Mouse (Mus musculus) CH12.LX (cell line): ENCODE measurements at regions not wholly inside any gene's neighbourhood (a gene's known extent, or its start where the extent isn't known, plus 50 kb on each side); places are given as distances from the start of the nearest gene placed in this dataset.

Source experiments
- DNase-seq: peaks from one replicate; pipeline ENCODE4 v3.0.0-alpha.2; 2013; ENCODE audit errors: extremely low read depth
- H3K27ac ChIP-seq: 2 replicates; pipeline ENCODE4 v1.5.1; 2012; ENCODE audit warnings: low read depth, mild to moderate bottlenecking, control low read depth, moderate library complexity; ENCODE audit not compliant: insufficient read depth
- H3K27me3 ChIP-seq: replicated peaks from 2 replicates; pipeline ENCODE3; 2012; ENCODE audit warnings: inconsistent platforms
- H3K36me3 ChIP-seq, 2 experiments: replicated peaks in 1 of 2; 2 replicates each; pipeline versions ENCODE3 to v1.6.1; 2012; ENCODE audit warnings: inconsistent platforms in 1 of 2, low read length in 1 of 2, mild to moderate bottlenecking in 1 of 2, mixed read lengths in 1 of 2, moderate library complexity in 1 of 2; ENCODE audit not compliant: control insufficient read depth in 1 of 2, insufficient read depth in 1 of 2
- H3K4me1 ChIP-seq, 2 experiments: 2 replicates each; pipeline ENCODE4 v1.6.1; 2012; ENCODE audit warnings: inconsistent platforms in 1 of 2, moderate library complexity in 1 of 2; ENCODE audit not compliant: insufficient read depth in 2 of 2, control insufficient read depth in 1 of 2
- H3K4me2 ChIP-seq: 2 replicates; pipeline ENCODE4 v1.6.1; 2012; ENCODE audit warnings: low read depth, mild to moderate bottlenecking, control low read depth; ENCODE audit not compliant: poor library complexity, insufficient read depth, severe bottlenecking
- H3K4me3 ChIP-seq, 3 experiments: fragments of 150-350 bp in 1 of 3; sonication (generic) in 1 of 3; replicated peaks in 1 of 3; 2 replicates each; pipeline versions ENCODE3 to v1.5.1; 2011 to 2012; ENCODE audit warnings: low read depth in 2 of 3, low read length in 2 of 3, mild to moderate bottlenecking in 2 of 3, moderate library complexity in 2 of 3, control low read depth in 1 of 3, improper control_type of control experiment in 1 of 3, inconsistent platforms in 1 of 3, mixed read lengths in 1 of 3; ENCODE audit not compliant: poor library complexity in 1 of 3
- H3K79me2 ChIP-seq: replicated peaks from 2 replicates; pipeline ENCODE4 v1.6.1; 2012; ENCODE audit warnings: mild to moderate bottlenecking, moderate library complexity; ENCODE audit not compliant: control insufficient read depth, poor library complexity, insufficient read depth, severe bottlenecking; ENCODE audit errors: extremely low read depth
- H3K9ac ChIP-seq: 2 replicates; pipeline ENCODE4 v1.6.1; 2012; ENCODE audit warnings: low read depth, mild to moderate bottlenecking, control low read depth, moderate library complexity; ENCODE audit not compliant: insufficient read depth
- H3K9me3 ChIP-seq: replicated peaks from 2 replicates; pipeline ENCODE3; 2012; ENCODE audit warnings: low read length, inconsistent platforms, mixed read lengths
- CHD2 ChIP-seq: IDR thresholded peaks from 2 replicates; pipeline ENCODE4 v1.6.1; 2011; ENCODE audit warnings: low read length, improper control_type of control experiment
- CTCF ChIP-seq, 2 experiments: IDR thresholded peaks in 1 of 2; conservative IDR thresholded peaks in 1 of 2; 2 replicates each; pipeline ENCODE4 v1.5.1; 2011 to 2012; ENCODE audit warnings: low read depth in 2 of 2, low read length in 2 of 2, improper control_type of control experiment in 1 of 2, inconsistent platforms in 1 of 2, mild to moderate bottlenecking in 1 of 2, moderate library complexity in 1 of 2
- E2F4 ChIP-seq: IDR thresholded peaks from 2 replicates; pipeline ENCODE4 v1.6.1; 2011; ENCODE audit warnings: low read depth, low read length, improper control_type of control experiment; ENCODE audit not compliant: insufficient replicate concordance
- ELF1 ChIP-seq: IDR thresholded peaks from 2 replicates; pipeline ENCODE4 v1.6.1; 2014; ENCODE audit warnings: low read depth, mild to moderate bottlenecking, inconsistent platforms, low read length, improper control_type of control experiment
- EP300 ChIP-seq: IDR thresholded peaks from 2 replicates; pipeline ENCODE4 v1.6.1; 2011; ENCODE audit warnings: low read length, improper control_type of control experiment
- ETS1 ChIP-seq: conservative IDR thresholded peaks from 2 replicates; pipeline ENCODE4 v1.6.1; 2012; ENCODE audit warnings: low read depth, mild to moderate bottlenecking, inconsistent platforms, low read length, improper control_type of control experiment, moderate library complexity
- HCFC1 ChIP-seq: IDR thresholded peaks from 2 replicates; pipeline ENCODE4 v1.6.1; 2012; ENCODE audit warnings: low read depth, mild to moderate bottlenecking, inconsistent platforms, low read length, improper control_type of control experiment
- IRF4 ChIP-seq: IDR thresholded peaks from 2 replicates; pipeline ENCODE4 v1.6.1; 2014; ENCODE audit warnings: low read depth, mild to moderate bottlenecking, inconsistent platforms, low read length, improper control_type of control experiment
- MAFK ChIP-seq: IDR thresholded peaks from 2 replicates; pipeline ENCODE4 v1.6.1; 2011; ENCODE audit warnings: low read length, improper control_type of control experiment; ENCODE audit not compliant: insufficient replicate concordance
- MAX ChIP-seq: IDR thresholded peaks from 2 replicates; pipeline ENCODE4 v1.6.1; 2011; ENCODE audit warnings: low read length, improper control_type of control experiment
- MAZ ChIP-seq: IDR thresholded peaks from 2 replicates; pipeline ENCODE4 v1.6.1; 2012; ENCODE audit warnings: low read depth, mild to moderate bottlenecking, inconsistent platforms, low read length, improper control_type of control experiment, moderate library complexity
- MYC ChIP-seq: IDR thresholded peaks from 2 replicates; pipeline ENCODE4 v1.6.1; 2011; ENCODE audit warnings: low read depth, mild to moderate bottlenecking, improper control_type of control experiment, low read length
- POLR2A ChIP-seq: IDR thresholded peaks from 2 replicates; pipeline ENCODE4 v1.6.1; 2011; ENCODE audit warnings: low read depth, mild to moderate bottlenecking, improper control_type of control experiment, low read length
- POLR2AphosphoS2 ChIP-seq: IDR thresholded peaks from 2 replicates; pipeline ENCODE4 v1.6.1; 2011; ENCODE audit warnings: low read depth, low read length, improper control_type of control experiment
- RAD21 ChIP-seq: IDR thresholded peaks from 2 replicates; pipeline ENCODE4 v1.6.1; 2011; ENCODE audit warnings: low read depth, mild to moderate bottlenecking, low read length, improper control_type of control experiment, moderate library complexity
- SIN3A ChIP-seq: IDR thresholded peaks from 2 replicates; pipeline ENCODE4 v1.6.1; 2012; ENCODE audit warnings: low read length, improper control_type of control experiment, inconsistent platforms
- TCF12 ChIP-seq: IDR thresholded peaks from 2 replicates; pipeline ENCODE4 v1.6.1; 2014; ENCODE audit warnings: low read depth, mild to moderate bottlenecking, inconsistent platforms, low read length, improper control_type of control experiment
- USF1 ChIP-seq: IDR thresholded peaks from 2 replicates; pipeline ENCODE4 v1.6.1; 2014; ENCODE audit warnings: low read depth, mild to moderate bottlenecking, inconsistent platforms, low read length, improper control_type of control experiment
- USF2 ChIP-seq: conservative IDR thresholded peaks from 2 replicates; pipeline ENCODE4 v1.6.1; 2011; ENCODE audit warnings: low read depth, low read length, improper control_type of control experiment
- ZC3H11A ChIP-seq: IDR thresholded peaks from 2 replicates; pipeline ENCODE4 v1.6.1; 2012; ENCODE audit warnings: low read depth, mild to moderate bottlenecking, inconsistent platforms, low read length, improper control_type of control experiment
- ZNF384 ChIP-seq: IDR thresholded peaks from 2 replicates; pipeline ENCODE4 v1.6.1; 2012; ENCODE audit warnings: low read depth, low read length, improper control_type of control experiment, inconsistent platforms
- dilution Hi-C: fragments of 300-500 bp; cut with MboI; formaldehyde crosslinking; loops from 2 replicates; pipeline ENCODE4 v1.14.3; 2020; ENCODE audit warnings: low sequenced_read_pairs; ENCODE audit not compliant: extremely low pct_unique_long_range_greater_than_20kb, extremely low pct_ligation_motif_present
- in situ Hi-C: fragments of 300-500 bp; cut with MboI; formaldehyde crosslinking; loops from 3 replicates; pipeline ENCODE4 v1.14.3; 2019; ENCODE audit warnings: low sequenced_read_pairs, low pct_ligation_motif_present, low pct_unique_long_range_greater_than_20kb, mixed read lengths

GRCm38 (mm10) chr13:72355297-72355696 lies 273.3 kb upstream of the Irx2 start:
- no peaks in the 10 kb centered on the region for H3K27me3 ChIP-seq
- H3K79me2 ChIP-seq, result no peaks in the 10 kb centered on the region
- no peak for DNase-seq
- dilution Hi-C loops (no loop called here), in situ Hi-C loops (no loop called here)
- H3K4me2 ChIP-seq, result no peak overlapping the region
- no peak overlapping the region for H3K4me3 ChIP-seq
- H3K9me3 ChIP-seq, result peaks cover 68% of the 10 kb centered on the region
- H3K9ac ChIP-seq, result no peak overlapping the region
- no peaks in the 10 kb centered on the region for H3K36me3 ChIP-seq
- no peaks in the 10 kb centered on the region for H3K4me1 ChIP-seq
- TF ChIP-seq MAX, result no peak
- TF ChIP-seq USF1, result no peak
- TF ChIP-seq ZC3H11A, result no peak
- TF ChIP-seq RAD21, result no peak
- TF ChIP-seq SIN3A, result no peak
- H3K27ac ChIP-seq, result no peak overlapping the region

GRCm38 (mm10) chr13:72355821-72356220 lies 272.8 kb upstream of the Irx2 start:
- H3K4me3 ChIP-seq, result no peak overlapping the region
- in situ Hi-C loops, result no loop called here
- peaks cover 66% of the 10 kb centered on the region for H3K9me3 ChIP-seq
- no peak for DNase-seq
- H3K4me2 ChIP-seq, result no peak overlapping the region
- dilution Hi-C loops, result no loop called here
- H3K79me2 ChIP-seq, result no peaks in the 10 kb centered on the region
- no peaks in the 10 kb centered on the region for H3K4me1 ChIP-seq
- H3K9ac ChIP-seq, result no peak overlapping the region
- no peak overlapping the region for H3K27ac ChIP-seq
- H3K27me3 ChIP-seq, result no peaks in the 10 kb centered on the region
- TF ChIP-seq TCF12, result no peak
- TF ChIP-seq MYC, result no peak
- no peak for TF ChIP-seq ZNF384
- no peak for TF ChIP-seq ETS1
- no peak for TF ChIP-seq POLR2AphosphoS2
- no peak for TF ChIP-seq MAZ
- no peak for TF ChIP-seq ELF1
- no peaks in the 10 kb centered on the region for H3K36me3 ChIP-seq

GRCm38 (mm10) chr13:72358243-72358904 lies 270.2 kb upstream of the Irx2 start:
- H3K9me3 ChIP-seq, result peaks cover 73% of the 10 kb centered on the region
- in situ Hi-C loops, result no loop called here

More at GRCm38 (mm10) chr13:72358243-72358904, 270.2 kb upstream of the Irx2 start:
- no peak overlapping the region for H3K4me2 ChIP-seq
- TF ChIP-seq MAFK, result no peak
- no peak for TF ChIP-seq E2F4
- no peak for TF ChIP-seq USF2
- no peak for TF ChIP-seq POLR2A
- no peak for TF ChIP-seq CTCF (conservative IDR thresholded peaks at IDR 0.05 in 1 of 2, IDR thresholded peaks at IDR 0.05 in 1 of 2; ENCODE audit: low read depth in 2 of 2, low read length in 2 of 2)
- TF ChIP-seq ZC3H11A, result no peak
- TF ChIP-seq HCFC1, result no peak
- TF ChIP-seq EP300, result no peak
- no peak for TF ChIP-seq IRF4
- no peak for TF ChIP-seq USF1
- no peak for TF ChIP-seq RAD21
- TF ChIP-seq ETS1, result no peak
- TF ChIP-seq CHD2, result no peak
- no peak overlapping the region for H3K9ac ChIP-seq
- H3K36me3 ChIP-seq, result no peaks in the 10 kb centered on the region
- H3K4me1 ChIP-seq, result no peaks in the 10 kb centered on the region
- DNase-seq, result no peak
- H3K27me3 ChIP-seq, result no peaks in the 10 kb centered on the region
- dilution Hi-C loops, result no loop called here
- no peak overlapping the region for H3K4me3 ChIP-seq
- H3K27ac ChIP-seq, result no peak overlapping the region
- H3K79me2 ChIP-seq, result no peaks in the 10 kb centered on the region
